Mouse (Mus musculus) heart, postnatal 0 days (tissue): ENCODE data around the gene Ksr2. TPM values are rescaled to one million over a fixed set of nuclear protein-coding genes. Genes with fewer than 3 reads are reported as not detected.

ENCODE experiments used
- ATAC-seq: fragments of 200-750 bp; cut with Nextera tagmentation; 2 replicates; pipeline ENCODE4 v1.8.0; 2017; ENCODE audit warnings: low read depth, moderate number of reproducible peaks, moderate library complexity; ENCODE audit not compliant: insufficient read depth
- DNase-seq: peaks from one replicate; pipeline ENCODE4 v3.0.0-alpha.2; 2016; ENCODE audit warnings: low spot score
- H3K27ac ChIP-seq: fragments of 300-500 bp; sonication (generic); 2 replicates; pipeline ENCODE4 v1.5.1; 2014; ENCODE audit warnings: low read depth, mild to moderate bottlenecking
- H3K27me3 ChIP-seq: fragments of 300-500 bp; sonication (generic); 2 replicates; pipeline ENCODE4 v1.6.1; 2014; ENCODE audit warnings: low read length, mixed read lengths; ENCODE audit not compliant: control insufficient read depth, insufficient read depth
- H3K36me3 ChIP-seq: fragments of 300-500 bp; sonication (generic); replicated peaks from 2 replicates; pipeline ENCODE4 v1.6.1; 2014; ENCODE audit warnings: low read length, mixed read lengths; ENCODE audit not compliant: control insufficient read depth, insufficient read depth
- H3K4me1 ChIP-seq: fragments of 300-500 bp; sonication (generic); 2 replicates; pipeline ENCODE4 v1.6.1; 2014; ENCODE audit warnings: antibody characterized with exemption; ENCODE audit not compliant: control insufficient read depth, insufficient read depth
- H3K4me2 ChIP-seq: fragments of 300-500 bp; sonication (generic); 2 replicates; pipeline ENCODE4 v1.6.1; 2014; ENCODE audit warnings: low read depth, mild to moderate bottlenecking, low read length, moderate library complexity
- H3K4me3 ChIP-seq: fragments of 300-500 bp; sonication (generic); 2 replicates; pipeline ENCODE4 v1.5.1; 2014; ENCODE audit warnings: low read depth, low read length
- H3K9ac ChIP-seq: fragments of 300-500 bp; sonication (generic); replicated peaks from 2 replicates; pipeline ENCODE4 v1.6.1; 2014; ENCODE audit warnings: low read depth, low read length, mixed read lengths
- H3K9me3 ChIP-seq: fragments of 300-500 bp; sonication (generic); replicated peaks from 2 replicates; pipeline ENCODE4 v1.6.1; 2016; ENCODE audit warnings: low read length; ENCODE audit not compliant: control insufficient read depth
- CTCF ChIP-seq: IDR thresholded peaks from 2 replicates; pipeline ENCODE4 v1.5.1; 2016; ENCODE audit warnings: antibody characterized with exemption, control low read depth, low read depth
- EP300 ChIP-seq: IDR thresholded peaks from 2 replicates; pipeline ENCODE4 v1.6.1; 2016; ENCODE audit warnings: antibody characterized with exemption, low read depth
- WGBS: fragments of 180-500 bp; shearing (Covaris S2); extraction: QIAGEN DNeasy Blood & Tissue Kit; methylation state at CpG from one replicate; pipeline ENCODE4 v1.1.7; 2014; 5-methylcytosine and 5-hydroxymethylcytosine counted together
- polyA plus RNA-seq: library from polyadenylated mRNA; unstranded; fragments of >200 nt; fragmentation: Nextera tagmentation; extraction: Ambion mirVana; gene quantifications from 2 replicates; pipeline ENCODE4 v1.2.1, GENCODE M21; 2015
- total RNA-seq: library from RNA; depleted of rRNA; stranded (reverse); fragments of >200 nt; gene quantifications from 2 replicates; pipeline ENCODE4 v1.2.3, GENCODE M21; 2014; ENCODE audit warnings: low replicate concordance

Gene Ksr2
- total and polyA plus RNA-seq, 2 experiments from 2014 or later: under 0.01 TPM; not detected in 1

- Histone ChIP-seq H3K36me3 (no peaks in the 10 kb centered on the region), H3K27ac (no peak overlapping the region), H3K4me1 (peaks cover 8% of the 10 kb centered on the region; the same call in 1 of the 2 replicates), H3K27me3 (no peaks in the 10 kb centered on the region), H3K4me2 (no peak overlapping the region; the same call in 1 of the 2 replicates), H3K9me3 (no peaks in the 10 kb centered on the region), H3K4me3 (no peak overlapping the region), H3K9ac (no peak overlapping the region)
- ATAC-seq (no peak), DNase-seq (no peak)
- TF ChIP-seq EP300 (no peak), CTCF (no peak)
- WGBS: 52% methylated on average over 10 of the region's 10 CpGs
Observed at GRCm38 (mm10) chr5:117711636-117712035, 297.8 kb downstream of the Ksr2 start.

- no peaks in the 10 kb centered on the region for H3K9me3 ChIP-seq
- TF ChIP-seq EP300: no peak
- TF ChIP-seq CTCF: no peak
- no peaks in the 10 kb centered on the region for H3K27me3 ChIP-seq
- H3K36me3 ChIP-seq: no peaks in the 10 kb centered on the region
- peaks cover 8% of the 10 kb centered on the region; the same call in 1 of the 2 replicates for H3K4me1 ChIP-seq
- ATAC-seq (peak; percentile 40; the same call in 1 of the 2 replicates), DNase-seq (peak; percentile 11)
- no peak overlapping the region for H3K9ac ChIP-seq
- H3K4me2 ChIP-seq: peak overlapping the region; percentile 51
- WGBS: 20% methylated on average over 12 of the region's 12 CpGs
- peak overlapping the region; percentile 18; the same call in 1 of the 2 replicates for H3K4me3 ChIP-seq
- no peak overlapping the region for H3K27ac ChIP-seq
Observed at GRCm38 (mm10) chr5:117712207-117712606, 298.4 kb downstream of the Ksr2 start.

GRCm38 (mm10) chr5:117717120-117717519, 303.3 kb downstream of the Ksr2 start:
- Histone ChIP-seq H3K9me3 (no peaks in the 10 kb centered on the region), H3K27ac (no peak overlapping the region), H3K4me2 (no peak overlapping the region), H3K4me1 (peaks cover 6% of the 10 kb centered on the region; the same call in 1 of the 2 replicates), H3K9ac (no peak overlapping the region), H3K36me3 (no peaks in the 10 kb centered on the region), H3K4me3 (no peak overlapping the region), H3K27me3 (no peaks in the 10 kb centered on the region)
- WGBS: 45% methylated on average over 9 of the region's 9 CpGs
- no peak for DNase-seq
- no peak for ATAC-seq
- no peak for TF ChIP-seq CTCF
- TF ChIP-seq EP300: no peak

- DNase-seq (no peak), ATAC-seq (no peak)
- 56% methylated on average over 4 of the region's 4 CpGs for WGBS
- H3K9ac ChIP-seq: no peak overlapping the region
- H3K27me3 ChIP-seq: no peaks in the 10 kb centered on the region
- no peaks in the 10 kb centered on the region for H3K4me1 ChIP-seq
- H3K27ac ChIP-seq: no peak overlapping the region
- no peaks in the 10 kb centered on the region for H3K9me3 ChIP-seq
- TF ChIP-seq CTCF: no peak
- TF ChIP-seq EP300: no peak
- no peak overlapping the region for H3K4me3 ChIP-seq
- H3K36me3 ChIP-seq: no peaks in the 10 kb centered on the region
- no peak overlapping the region for H3K4me2 ChIP-seq
Observed at GRCm38 (mm10) chr5:117723316-117723715, 309.5 kb downstream of the Ksr2 start.

GRCm38 (mm10) chr5:117726548-117726947, 312.7 kb downstream of the Ksr2 start:
- ATAC-seq (no peak), DNase-seq (no peak)
- Histone ChIP-seq H3K9ac (no peak overlapping the region), H3K36me3 (no peaks in the 10 kb centered on the region), H3K27me3 (no peaks in the 10 kb centered on the region), H3K4me3 (no peak overlapping the region), H3K27ac (no peak overlapping the region), H3K4me1 (no peaks in the 10 kb centered on the region), H3K4me2 (no peak overlapping the region), H3K9me3 (no peaks in the 10 kb centered on the region)
- TF ChIP-seq EP300 (no peak), CTCF (no peak)
- 70% methylated on average over 6 of the region's 6 CpGs for WGBS

GRCm38 (mm10) chr5:117727138-117727537, 313.3 kb downstream of the Ksr2 start:
- no peak for TF ChIP-seq CTCF
- TF ChIP-seq EP300: no peak
- H3K4me2 ChIP-seq: no peak overlapping the region
- 54% methylated on average over 7 of the region's 7 CpGs for WGBS
- H3K4me1 ChIP-seq: no peaks in the 10 kb centered on the region
- no peaks in the 10 kb centered on the region for H3K27me3 ChIP-seq
- no peak for ATAC-seq
- no peak overlapping the region for H3K9ac ChIP-seq
- H3K36me3 ChIP-seq: no peaks in the 10 kb centered on the region
- no peaks in the 10 kb centered on the region for H3K9me3 ChIP-seq
- no peak overlapping the region for H3K4me3 ChIP-seq
- H3K27ac ChIP-seq: no peak overlapping the region
- no peak for DNase-seq
